Mouse (Mus musculus) forebrain, postnatal 0 days (tissue): ENCODE measurements at regions not wholly inside any gene's neighbourhood (a gene's known extent, or its start where the extent isn't known, plus 50 kb on each side); places are given as distances from the start of the nearest gene placed in this dataset.

Experiments used
- ATAC-seq: fragments of 200-750 bp; cut with Nextera tagmentation; 2 replicates; pipeline ENCODE4 v1.8.0; 2017; ENCODE audit warnings: mild to moderate bottlenecking, moderate library complexity
- DNase-seq: peaks from one replicate; pipeline ENCODE4 v3.0.0-alpha.2; 2015
- H3K27ac ChIP-seq: fragments of 300-500 bp; sonication (generic); 2 replicates; pipeline ENCODE4 v1.5.1; 2014; ENCODE audit warnings: low read depth, mild to moderate bottlenecking, antibody characterized with exemption, low read length, moderate library complexity, mixed read lengths
- H3K27me3 ChIP-seq: fragments of 300-500 bp; sonication (generic); 2 replicates; pipeline ENCODE4 v1.6.1; 2014; ENCODE audit warnings: mild to moderate bottlenecking, low read length, mixed read lengths; ENCODE audit not compliant: insufficient read depth
- H3K36me3 ChIP-seq: fragments of 300-500 bp; sonication (generic); 2 replicates; pipeline ENCODE4 v1.6.1; 2014; ENCODE audit warnings: mild to moderate bottlenecking, moderate library complexity; ENCODE audit not compliant: insufficient read depth
- H3K4me1 ChIP-seq: fragments of 300-500 bp; sonication (generic); 2 replicates; pipeline ENCODE4 v1.6.1; 2014; ENCODE audit warnings: antibody characterized with exemption; ENCODE audit not compliant: insufficient read depth
- H3K4me2 ChIP-seq: fragments of 300-500 bp; sonication (generic); 2 replicates; pipeline ENCODE4 v1.6.1; 2014; ENCODE audit warnings: low read depth, mild to moderate bottlenecking, moderate library complexity
- H3K4me3 ChIP-seq: fragments of 300-500 bp; sonication (generic); 2 replicates; pipeline ENCODE4 v1.5.1; 2014; ENCODE audit warnings: low read depth, low read length, mixed read lengths
- H3K9ac ChIP-seq: fragments of 300-500 bp; sonication (generic); 2 replicates; pipeline ENCODE4 v1.6.1; 2014; ENCODE audit warnings: mild to moderate bottlenecking
- H3K9me3 ChIP-seq: fragments of 300-500 bp; sonication (generic); 2 replicates; pipeline ENCODE4 v1.6.1; 2016; ENCODE audit warnings: low read length
- CTCF ChIP-seq: sonication (generic); IDR thresholded peaks from 2 replicates; pipeline ENCODE4 v1.5.1; 2016; ENCODE audit warnings: antibody characterized with exemption, control low read depth, low read depth
- WGBS: fragments of 180-500 bp; shearing (Covaris S2); extraction: QIAGEN DNeasy Blood & Tissue Kit; methylation state at CpG from one replicate; pipeline ENCODE4 v1.1.7; 2014; 5-methylcytosine and 5-hydroxymethylcytosine counted together

GRCm38 (mm10) chr5:78284456-78285199, 876.8 kb upstream of the Igfbp7 start:
- 0 out of 2 replicates have a peak, but pooled peaks have one; percentile 18 for TF ChIP-seq CTCF
- ATAC-seq (peak; percentile 34), DNase-seq (peak; percentile 11)
- H3K9me3 ChIP-seq = no peaks in the 10 kb centered on the region
- H3K9ac ChIP-seq = no peak overlapping the region
- H3K4me1 ChIP-seq = no peaks in the 10 kb centered on the region
- no peaks in the 10 kb centered on the region for H3K27me3 ChIP-seq
- 63% methylated on average over 6 of the region's 6 CpGs for WGBS
- no peak overlapping the region for H3K4me2 ChIP-seq
- H3K27ac ChIP-seq = no peak overlapping the region
- no peaks in the 10 kb centered on the region for H3K36me3 ChIP-seq
- no peak overlapping the region for H3K4me3 ChIP-seq

GRCm38 (mm10) chr5:78251491-78251890, 843.6 kb upstream of the Igfbp7 start:
- no peak overlapping the region for H3K27ac ChIP-seq

GRCm38 (mm10) chr5:78213696-78214095, 805.9 kb upstream of the Igfbp7 start:
- no peaks in the 10 kb centered on the region for H3K36me3 ChIP-seq
- WGBS = 90% methylated on average over 1 of the region's 1 CpGs
- no peak overlapping the region for H3K27ac ChIP-seq
- no peaks in the 10 kb centered on the region for H3K27me3 ChIP-seq
- no peak for DNase-seq
- no peak for ATAC-seq
- TF ChIP-seq CTCF = no peak
- no peak overlapping the region for H3K4me2 ChIP-seq
- no peaks in the 10 kb centered on the region for H3K9me3 ChIP-seq
- H3K4me1 ChIP-seq = no peaks in the 10 kb centered on the region
- no peak overlapping the region for H3K9ac ChIP-seq
- H3K4me3 ChIP-seq = no peak overlapping the region

More at GRCm38 (mm10) chr5:78251491-78251890, 843.6 kb upstream of the Igfbp7 start:
- no peak for DNase-seq
- Histone ChIP-seq H3K9ac (no peak overlapping the region), H3K4me3 (no peak overlapping the region), H3K4me2 (no peak overlapping the region), H3K4me1 (no peaks in the 10 kb centered on the region), H3K36me3 (no peaks in the 10 kb centered on the region), H3K9me3 (no peaks in the 10 kb centered on the region), H3K27me3 (no peaks in the 10 kb centered on the region)
- TF ChIP-seq CTCF = no peak
- 67% methylated on average over 3 of the region's 3 CpGs for WGBS
- ATAC-seq = no peak
